Mouse (Mus musculus) heart, embryonic 13.5 days (tissue): ENCODE measurements at regions not wholly inside any gene's neighbourhood (a gene's known extent, or its start where the extent isn't known, plus 50 kb on each side); places are given as distances from the start of the nearest gene placed in this dataset.

Experiments
- ATAC-seq: fragments of 200-750 bp; cut with Nextera tagmentation; 2 replicates; pipeline ENCODE4 v1.8.0; 2017; ENCODE audit warnings: moderate TSS enrichment; ENCODE audit not compliant: insufficient number of reproducible peaks, low FRiP score, low TSS enrichment; ENCODE audit errors: extremely low read depth
- H3K27ac ChIP-seq: fragments of 300-500 bp; sonication (generic); replicated peaks from 2 replicates; pipeline ENCODE4 v1.5.1; 2015; ENCODE audit warnings: moderate library complexity, mild to moderate bottlenecking, inconsistent platforms
- H3K27me3 ChIP-seq: fragments of 300-500 bp; sonication (generic); replicated peaks from 2 replicates; pipeline ENCODE4 v1.6.1; 2015; ENCODE audit warnings: mild to moderate bottlenecking, inconsistent platforms
- H3K36me3 ChIP-seq: fragments of 300-500 bp; sonication (generic); 2 replicates; pipeline ENCODE4 v1.6.1; 2015; ENCODE audit warnings: mild to moderate bottlenecking, inconsistent platforms
- H3K4me1 ChIP-seq: fragments of 300-500 bp; sonication (generic); 2 replicates; pipeline ENCODE4 v1.6.1; 2015; ENCODE audit warnings: inconsistent platforms
- H3K4me2 ChIP-seq: fragments of 300-500 bp; sonication (generic); 2 replicates; pipeline ENCODE4 v1.6.1; 2015; ENCODE audit warnings: inconsistent platforms, mild to moderate bottlenecking, moderate library complexity
- H3K4me3 ChIP-seq: fragments of 300-500 bp; sonication (generic); 2 replicates; pipeline ENCODE4 v1.5.1; 2015; ENCODE audit warnings: moderate library complexity, mild to moderate bottlenecking, inconsistent platforms
- H3K9ac ChIP-seq: fragments of 300-500 bp; sonication (generic); 2 replicates; pipeline ENCODE4 v1.6.1; 2015; ENCODE audit warnings: inconsistent platforms, mild to moderate bottlenecking, moderate library complexity
- H3K9me3 ChIP-seq: fragments of 300-500 bp; sonication (generic); 2 replicates; pipeline ENCODE4 v1.6.1; 2016; ENCODE audit warnings: inconsistent platforms
- WGBS: fragments of 180-500 bp; shearing (Covaris S2); methylation state at CpG from one replicate; pipeline ENCODE4 v1.1.7; 2015; ENCODE audit warnings: mixed read lengths; 5-methylcytosine and 5-hydroxymethylcytosine counted together

GRCm38 (mm10) chr16:64391440-64392197 lies 210.6 kb downstream of the Csnka2ip start:
- 65% methylated on average over 8 of the region's 8 CpGs for WGBS

GRCm38 (mm10) chr16:64368608-64369399 lies 233.4 kb downstream of the Csnka2ip start:
- H3K4me1 ChIP-seq: peaks cover 10% of the 10 kb centered on the region
- H3K9me3 ChIP-seq: no peaks in the 10 kb centered on the region
- H3K4me2 ChIP-seq: peak overlapping the region; percentile 14; the same call in 1 of the 2 replicates
- no peak for ATAC-seq
- H3K27me3 ChIP-seq: no peaks in the 10 kb centered on the region
- no peaks in the 10 kb centered on the region for H3K36me3 ChIP-seq
- no peak overlapping the region for H3K9ac ChIP-seq
- peak overlapping the region; percentile 59 for H3K27ac ChIP-seq
- 28% methylated on average over 13 of the region's 13 CpGs for WGBS
- H3K4me3 ChIP-seq: no peak overlapping the region

More at GRCm38 (mm10) chr16:64391440-64392197, 210.6 kb downstream of the Csnka2ip start:
- H3K27me3 ChIP-seq: no peaks in the 10 kb centered on the region
- H3K9ac ChIP-seq: no peak overlapping the region
- no peaks in the 10 kb centered on the region for H3K36me3 ChIP-seq
- H3K9me3 ChIP-seq: no peaks in the 10 kb centered on the region
- 0 out of 2 replicates have a peak, but pooled peaks cover 6% of the 10 kb centered on the region for H3K4me1 ChIP-seq
- H3K4me2 ChIP-seq: no peak overlapping the region
- ATAC-seq: no peak
- H3K4me3 ChIP-seq: no peak overlapping the region
- H3K27ac ChIP-seq: no peak overlapping the region

- Histone ChIP-seq H3K27me3 (no peaks in the 10 kb centered on the region), H3K4me1 (peaks cover 11% of the 10 kb centered on the region), H3K27ac (no peak overlapping the region), H3K4me2 (no peak overlapping the region), H3K9ac (no peak overlapping the region), H3K36me3 (no peaks in the 10 kb centered on the region), H3K4me3 (no peak overlapping the region), H3K9me3 (no peaks in the 10 kb centered on the region)
- 51% methylated on average over 10 of the region's 10 CpGs for WGBS
- ATAC-seq: no peak
Observed at GRCm38 (mm10) chr16:64347940-64348339, 254.3 kb downstream of the Csnka2ip start.

- ATAC-seq: no peak
- 0 out of 2 replicates have a peak, but pooled peaks cover 5% of the 10 kb centered on the region for H3K4me1 ChIP-seq
- H3K4me2 ChIP-seq: no peak overlapping the region
- no peaks in the 10 kb centered on the region for H3K9me3 ChIP-seq
- H3K27ac ChIP-seq: no peak overlapping the region
- H3K4me3 ChIP-seq: no peak overlapping the region
- no peaks in the 10 kb centered on the region for H3K36me3 ChIP-seq
- 77% methylated on average over 1 of the region's 1 CpGs for WGBS
- no peak overlapping the region for H3K9ac ChIP-seq
- no peaks in the 10 kb centered on the region for H3K27me3 ChIP-seq
Observed at GRCm38 (mm10) chr16:64332887-64333455, 269.2 kb downstream of the Csnka2ip start.

- no peak for ATAC-seq
- no peak overlapping the region for H3K27ac ChIP-seq
- H3K9ac ChIP-seq: no peak overlapping the region
- H3K9me3 ChIP-seq: no peaks in the 10 kb centered on the region
- H3K4me2 ChIP-seq: no peak overlapping the region
- WGBS: 82% methylated on average over 8 of the region's 8 CpGs
- H3K36me3 ChIP-seq: no peaks in the 10 kb centered on the region
- no peaks in the 10 kb centered on the region for H3K27me3 ChIP-seq
- H3K4me1 ChIP-seq: 0 out of 2 replicates have a peak, but pooled peaks cover 5% of the 10 kb centered on the region
- no peak overlapping the region for H3K4me3 ChIP-seq
Observed at GRCm38 (mm10) chr16:64332195-64332886, 269.9 kb downstream of the Csnka2ip start.

GRCm38 (mm10) chr16:64329264-64330060 lies 272.7 kb downstream of the Csnka2ip start:
- no peak for ATAC-seq
- 65% methylated on average over 11 of the region's 11 CpGs for WGBS
- Histone ChIP-seq H3K9ac (no peak overlapping the region), H3K4me1 (0 out of 2 replicates have a peak, but pooled peaks cover 5% of the 10 kb centered on the region), H3K36me3 (no peaks in the 10 kb centered on the region), H3K4me3 (no peak overlapping the region), H3K9me3 (no peaks in the 10 kb centered on the region), H3K27me3 (no peaks in the 10 kb centered on the region), H3K27ac (no peak overlapping the region), H3K4me2 (no peak overlapping the region)

- Histone ChIP-seq H3K27me3 (no peaks in the 10 kb centered on the region), H3K4me2 (no peak overlapping the region), H3K9ac (no peak overlapping the region), H3K4me3 (no peak overlapping the region), H3K4me1 (peaks cover 12% of the 10 kb centered on the region; the same call in 1 of the 2 replicates), H3K36me3 (no peaks in the 10 kb centered on the region), H3K27ac (peak overlapping the region; percentile 46), H3K9me3 (no peaks in the 10 kb centered on the region)
- no peak for ATAC-seq
- 44% methylated on average over 4 of the region's 4 CpGs for WGBS
Observed at GRCm38 (mm10) chr16:64318796-64319493, 283.3 kb downstream of the Csnka2ip start.

GRCm38 (mm10) chr16:64316831-64317230 lies 285.4 kb downstream of the Csnka2ip start:
- 65% methylated on average over 1 of the region's 1 CpGs for WGBS

GRCm38 (mm10) chr16:64293507-64293906 lies 308.7 kb downstream of the Csnka2ip start:
- no peaks in the 10 kb centered on the region for H3K4me1 ChIP-seq
- no peak overlapping the region for H3K27ac ChIP-seq
- no peaks in the 10 kb centered on the region for H3K9me3 ChIP-seq
- no peak overlapping the region for H3K4me3 ChIP-seq
- no peak overlapping the region for H3K4me2 ChIP-seq
- no peak overlapping the region for H3K9ac ChIP-seq
- 83% methylated on average over 3 of the region's 3 CpGs for WGBS
- H3K36me3 ChIP-seq: no peaks in the 10 kb centered on the region
- ATAC-seq: no peak
- H3K27me3 ChIP-seq: no peaks in the 10 kb centered on the region

More at GRCm38 (mm10) chr16:64316831-64317230, 285.4 kb downstream of the Csnka2ip start:
- H3K27ac ChIP-seq: no peak overlapping the region
- H3K4me2 ChIP-seq: no peak overlapping the region
- H3K36me3 ChIP-seq: no peaks in the 10 kb centered on the region
- H3K4me1 ChIP-seq: peaks cover 8% of the 10 kb centered on the region; the same call in 1 of the 2 replicates
- H3K4me3 ChIP-seq: no peak overlapping the region
- ATAC-seq: no peak
- H3K27me3 ChIP-seq: no peaks in the 10 kb centered on the region
- no peaks in the 10 kb centered on the region for H3K9me3 ChIP-seq
- no peak overlapping the region for H3K9ac ChIP-seq

- no peaks in the 10 kb centered on the region for H3K9me3 ChIP-seq
- WGBS: 43% methylated on average over 1 of the region's 1 CpGs
Observed at GRCm38 (mm10) chr16:64285306-64285705, 316.9 kb downstream of the Csnka2ip start.

More at GRCm38 (mm10) chr16:64285306-64285705, 316.9 kb downstream of the Csnka2ip start:
- no peak for ATAC-seq
- Histone ChIP-seq H3K9ac (no peak overlapping the region), H3K4me2 (no peak overlapping the region), H3K27ac (no peak overlapping the region), H3K27me3 (no peaks in the 10 kb centered on the region), H3K4me3 (no peak overlapping the region), H3K4me1 (no peaks in the 10 kb centered on the region), H3K36me3 (no peaks in the 10 kb centered on the region)
